16 mouse cellular contexts compared by ENCODE assay signal in genomic region chr2:155246231-155246630, GRCm38 (mm10). TPM values are rescaled to one million over a fixed set of nuclear protein-coding genes. Genes with fewer than 3 reads are reported as not detected.
DNase-seq lines count a peak whose midpoint lies in the region; ATAC-seq and TF ChIP-seq lines count a peak whose summit lies in the region.
"Had no signal": no experiment of that assay in that cellular context is flagged by ENCODE, and none has a peak within 500 bp of the region (broad histone marks: within the 10 kb centered on the region; RNA-seq: fewer than 3 reads in every experiment).

No protein-coding gene starts in this region.

- H3K36me3 ChIP-seq in heart, embryonic 16.5 days (ENCODE audit: control insufficient read depth, insufficient read depth) = peaks cover 65% of the 10 kb centered on the region

- DNase-seq in cerebellum, adult 18-20 months = peak; percentile 37 to 43
- peak; percentile 39 for DNase-seq in testis, postnatal 10 days (ENCODE audit: low spot score)
- no peak for DNase-seq in testis, postnatal 14 days (ENCODE audit: low spot score)
- DNase-seq in left cerebral cortex, adult 2 months (ENCODE audit: extremely low spot score in 1 of 2, low spot score in 2 of 2) = no peak
- no peak for DNase-seq in kidney, postnatal 25 days
- DNase-seq: gastrocnemius, postnatal 10 days; layer of hippocampus, postnatal 36 days had no signal

- TF ChIP-seq CTCF in left cerebral cortex, adult 2 months (IDR thresholded peaks at IDR 0.05) = no peak

- ATAC-seq in cerebellum, adult (ENCODE audit: insufficient number of reproducible peaks, low FRiP score, low TSS enrichment) = no peak
- ATAC-seq in heart, embryonic 16.5 days (replicated peaks; ENCODE audit: extremely low read depth, insufficient read depth, low FRiP score) = peak; percentile 64
- ATAC-seq: hindbrain, embryonic 16.5 days; intestine, embryonic 16.5 days had no signal

- WGBS in heart, embryonic 16.5 days = 49% methylated on average over 4 of the region's 4 CpGs

- H3K9me3 ChIP-seq in heart, embryonic 16.5 days (replicated peaks; ENCODE audit: control insufficient read depth, low read length) = no peaks in the 10 kb centered on the region
- H3K9me3 ChIP-seq: embryonic facial prominence, embryonic 10.5 days; stomach, embryonic 15.5 days had no signal

- no peak overlapping the region for H3K4me2 ChIP-seq in heart, embryonic 16.5 days (ENCODE audit: low read depth, low read length)
- H3K4me2 ChIP-seq: midbrain, embryonic 11.5 days; stomach, embryonic 15.5 days had no signal

- no peak overlapping the region for H3K9ac ChIP-seq in heart, embryonic 16.5 days (ENCODE audit: low read length)
- H3K9ac ChIP-seq: liver, embryonic 14.5 days; stomach, embryonic 15.5 days had no signal

- H3K27me3 ChIP-seq in heart, embryonic 16.5 days (ENCODE audit: control insufficient read depth, insufficient read depth, low read length) = no peaks in the 10 kb centered on the region
- H3K27me3 ChIP-seq: stomach, embryonic 15.5 days had no signal

- H3K4me1 ChIP-seq in heart, embryonic 16.5 days (ENCODE audit: control insufficient read depth, insufficient read depth, low read length) = peaks cover 13% of the 10 kb centered on the region
- H3K4me1 ChIP-seq: embryonic facial prominence, embryonic 10.5 days; stomach, embryonic 15.5 days had no signal

- 0 out of 2 replicates have a peak overlapping the region, but pooled peaks have one; percentile 25 for H3K27ac ChIP-seq in heart, embryonic 16.5 days (ENCODE audit: low read length)
- H3K27ac ChIP-seq in left cerebral cortex, adult 2 months = no peak overlapping the region
- H3K27ac ChIP-seq: embryonic facial prominence, embryonic 10.5 days; liver, embryonic 14.5 days; macrophage; stomach, embryonic 15.5 days had no signal

- no peak overlapping the region for H3K4me3 ChIP-seq in heart, embryonic 16.5 days (ENCODE audit: low read length)
- no peak overlapping the region for H3K4me3 ChIP-seq in left cerebral cortex, adult 2 months
- H3K4me3 ChIP-seq: embryonic facial prominence, embryonic 10.5 days; stomach, embryonic 15.5 days had no signal

- intact Hi-C loops in left cerebral cortex, adult 2 months (cut with DNase I) = no loop called here

RNA-seq across cellular contexts. Expression of gene Dynlrb1, which starts 9.9 kb away (rescaled TPM):
- 401 and 410 TPM in 2 replicates for polyA plus RNA-seq in heart, embryonic 16.5 days (2015; fragmentation: Nextera tagmentation; extraction: Ambion mirVana)
- total RNA-seq in left cerebral cortex, adult 2 months (2021) = 100 to 1,000 TPM; 294 to 305 TPM

RNA-seq across cellular contexts. Expression of gene Map1lc3a, which starts 29.9 kb away (rescaled TPM):
- 427 and 460 TPM in 2 replicates for polyA plus RNA-seq in heart, embryonic 16.5 days (2015; fragmentation: Nextera tagmentation; extraction: Ambion mirVana)
- total RNA-seq in left cerebral cortex, adult 2 months (2021) = 100 to 1,000 TPM; 313 to 317 TPM

Comparison
In these comparisons a context has a peak if more than half of its experiments do, and no peak if none do; other contexts are left out.
1. DNase-seq: peak in cerebellum, adult 18-20 months (2 of 2) and testis, postnatal 10 days (single experiment); none in testis, postnatal 14 days (single experiment), left cerebral cortex, adult 2 months (0 of 2) and kidney, postnatal 25 days (0 of 2).